Mouse (Mus musculus) urinary bladder, postnatal 25 days (tissue): ENCODE measurements around the gene Slc44a3.
"Not testable (repeated sequence)": the region's sequence is repeated elsewhere in the genome, so short reads cannot be mapped to it uniquely, and the experiment has no call there.

Experiments used
- DNase-seq: peaks from one replicate; pipeline ENCODE4 v3.0.0; 2022; ENCODE audit warnings: low spot score

Slc44a3 gene

DNA sequence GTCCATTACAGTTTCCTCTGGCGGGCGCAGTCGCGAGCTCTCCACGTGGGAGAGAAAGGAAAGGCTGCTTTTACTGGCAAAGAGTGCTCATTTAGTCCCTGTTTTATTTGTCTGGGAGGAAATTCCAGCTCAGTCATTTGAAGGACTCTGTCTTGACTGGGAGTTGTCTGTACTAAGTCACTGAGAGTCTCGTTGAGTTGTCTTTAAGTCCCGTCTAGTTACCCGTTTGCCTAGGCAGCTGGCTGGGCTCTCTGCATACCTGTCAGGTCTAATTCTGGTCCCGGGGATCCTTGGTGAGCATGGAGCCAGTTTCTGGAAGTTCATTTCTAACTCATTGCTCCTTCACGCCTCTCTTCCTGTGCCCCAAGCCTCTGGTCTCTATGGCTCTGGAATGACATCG is 20.5 kb upstream of the Slc44a3 start:
- DNase-seq = no peak

DNA sequence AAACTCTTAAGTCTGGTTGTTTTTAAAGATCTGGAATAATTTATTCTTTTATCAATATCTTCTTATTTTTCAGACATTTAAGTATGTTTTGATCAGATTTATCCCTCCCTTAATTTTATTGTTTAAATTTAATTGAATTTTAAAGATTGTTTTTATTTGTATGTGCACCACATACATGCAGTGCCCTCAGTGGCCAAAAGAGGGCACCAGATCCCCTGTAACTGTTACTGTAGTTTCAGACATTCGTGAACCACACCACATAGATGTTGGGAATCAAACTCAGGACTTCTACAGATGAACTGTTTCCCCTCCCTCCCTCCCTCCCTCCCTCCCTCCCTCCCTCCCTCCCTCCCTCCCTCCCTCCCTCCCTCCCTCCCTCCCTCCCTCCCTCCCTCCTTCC is 18.2 kb upstream of the Slc44a3 start:
- DNase-seq = peak; percentile 56

DNA sequence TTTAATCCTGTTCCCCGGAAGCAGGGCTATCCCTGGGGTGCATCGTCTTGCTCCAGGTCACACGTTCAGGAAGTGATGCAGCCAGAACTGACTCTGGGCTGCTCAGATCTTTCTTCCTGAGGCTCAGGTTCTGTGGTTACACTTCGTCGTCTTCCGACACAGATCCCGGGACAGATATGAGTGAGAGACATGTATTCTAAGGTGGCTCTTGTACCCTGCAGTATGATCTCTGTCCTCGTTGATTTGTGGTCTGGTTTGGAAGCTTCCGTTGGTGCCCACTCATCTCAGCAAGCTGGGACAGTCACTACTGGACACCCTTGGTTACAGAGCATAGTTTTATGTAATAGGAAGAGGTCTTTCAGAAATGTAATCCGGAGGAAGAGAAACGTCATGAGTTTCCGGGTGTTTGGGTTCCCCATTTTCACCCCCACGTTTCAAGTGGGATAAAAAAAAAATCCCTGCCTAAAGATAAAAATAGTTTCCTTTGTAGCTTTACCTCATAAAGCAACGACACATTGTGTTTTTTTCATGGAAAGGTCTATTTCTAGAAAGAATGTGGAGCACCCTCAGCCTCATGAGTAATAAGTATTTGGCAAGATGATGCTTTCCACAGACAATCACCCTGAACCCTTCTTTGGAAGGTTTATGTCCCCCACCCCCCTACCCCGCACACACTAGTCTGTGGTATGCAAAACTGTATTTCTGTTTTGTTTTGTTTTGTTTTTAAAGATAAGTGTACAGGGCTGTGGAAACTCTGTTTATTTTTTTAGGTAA is 15.8 kb upstream of the Slc44a3 start:
- no peak for DNase-seq

DNA sequence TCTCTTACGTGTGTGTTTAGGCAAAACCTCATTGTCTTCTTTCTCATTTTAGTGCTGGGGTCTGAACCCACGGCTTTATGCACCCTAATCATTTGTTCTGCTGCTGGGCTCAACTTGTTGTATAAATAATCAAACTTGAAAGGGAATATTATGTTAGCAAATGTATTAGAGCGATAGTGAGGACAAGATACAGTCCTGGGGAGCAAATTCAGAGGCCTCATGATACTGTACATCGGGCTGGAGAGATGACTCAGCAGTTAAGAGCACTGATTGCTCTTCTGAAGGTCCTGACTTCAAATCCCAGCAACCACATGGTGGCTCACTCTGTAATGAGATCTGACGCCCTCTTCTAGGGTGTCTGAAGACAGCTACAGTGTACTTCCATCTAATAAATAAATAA is 8.4 kb upstream of the Slc44a3 start:
- DNase-seq = no peak

DNA sequence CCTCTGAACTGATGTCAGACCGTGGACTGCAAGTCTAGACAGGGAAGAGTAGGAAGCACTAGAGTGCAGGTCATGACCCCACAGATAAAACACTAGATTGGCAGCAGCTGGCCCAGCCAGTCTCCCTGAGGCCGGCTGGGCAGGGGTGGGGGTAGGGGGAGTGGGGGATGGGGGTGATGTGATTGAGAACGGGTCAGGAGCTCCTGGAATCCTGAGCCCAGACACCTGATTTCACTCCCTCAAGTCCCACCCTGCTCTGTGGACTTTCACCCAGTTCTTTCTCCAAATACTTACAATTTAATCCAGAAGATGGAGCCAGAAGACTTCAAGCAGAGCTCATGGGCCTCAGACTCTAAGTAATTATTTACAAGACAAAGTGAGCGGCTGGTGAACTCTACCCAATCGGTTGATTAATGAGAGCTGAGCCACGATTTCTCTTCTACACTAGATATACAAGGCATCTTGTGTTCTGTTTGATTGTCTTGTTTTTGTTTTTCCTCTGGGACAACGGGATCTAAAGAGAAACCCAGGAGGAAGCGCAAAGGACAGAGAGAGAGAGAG is 7.7 kb upstream of the Slc44a3 start:
- DNase-seq = no peak

DNA sequence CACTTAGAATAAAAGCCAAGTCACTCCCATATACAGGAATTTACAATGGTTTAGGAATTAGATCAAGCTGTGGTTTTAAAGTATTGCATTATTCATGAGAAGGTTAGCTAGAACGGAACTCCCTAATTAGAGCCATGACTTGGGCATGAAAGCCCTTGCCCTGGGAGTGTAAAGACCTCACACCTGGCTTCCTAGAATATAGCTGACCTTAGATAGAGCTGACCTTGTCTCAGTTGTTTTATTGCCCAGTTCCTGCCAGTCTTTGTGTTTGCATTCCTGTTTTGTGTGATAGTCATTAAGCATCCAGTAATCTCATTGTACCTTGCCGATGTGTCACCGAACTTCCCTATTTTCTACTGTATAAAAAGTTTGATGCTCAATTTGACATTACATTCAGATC is 6.6 kb upstream of the Slc44a3 start:
- not testable (repeated sequence) for DNase-seq

DNA sequence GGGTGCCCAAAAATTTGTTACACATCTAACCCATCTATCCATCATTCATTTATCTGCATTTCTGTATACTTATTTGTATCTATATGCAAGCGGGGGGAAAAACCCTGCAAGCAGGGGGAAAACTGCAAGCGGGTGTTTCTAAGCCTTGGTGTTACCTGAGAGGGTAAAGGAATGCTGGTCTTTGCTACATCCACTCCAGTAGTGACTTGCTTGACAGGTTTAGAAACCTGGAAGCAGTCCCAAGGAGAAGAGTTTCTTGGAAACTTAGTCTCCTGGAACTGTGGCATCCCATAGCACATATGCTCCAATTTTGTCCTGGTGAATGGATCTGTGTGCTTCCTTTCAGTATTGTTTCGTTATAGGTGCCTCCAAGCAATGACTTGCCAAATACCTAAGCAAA is 5.8 kb upstream of the Slc44a3 start:
- no peak for DNase-seq

DNA sequence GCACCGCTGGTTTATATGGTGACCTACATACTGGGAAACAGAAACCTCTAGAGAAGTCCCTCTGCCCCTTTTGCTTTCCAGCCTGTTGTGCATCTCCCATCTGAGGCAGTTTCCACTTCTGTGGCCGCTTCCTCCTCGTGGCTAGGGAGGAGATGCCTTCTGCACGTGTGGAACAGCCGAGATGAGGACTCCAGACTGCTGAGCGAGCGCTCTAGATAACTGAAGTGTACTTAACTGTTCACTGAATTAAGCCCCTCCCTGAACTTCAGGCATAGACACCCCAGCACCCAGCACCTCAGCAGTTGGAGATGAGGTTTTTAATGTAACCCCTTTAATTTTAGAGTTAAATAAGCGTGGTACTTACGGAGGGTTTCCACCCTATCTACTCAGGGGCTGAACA is 4.6 kb upstream of the Slc44a3 start:
- DNase-seq = no peak

DNA sequence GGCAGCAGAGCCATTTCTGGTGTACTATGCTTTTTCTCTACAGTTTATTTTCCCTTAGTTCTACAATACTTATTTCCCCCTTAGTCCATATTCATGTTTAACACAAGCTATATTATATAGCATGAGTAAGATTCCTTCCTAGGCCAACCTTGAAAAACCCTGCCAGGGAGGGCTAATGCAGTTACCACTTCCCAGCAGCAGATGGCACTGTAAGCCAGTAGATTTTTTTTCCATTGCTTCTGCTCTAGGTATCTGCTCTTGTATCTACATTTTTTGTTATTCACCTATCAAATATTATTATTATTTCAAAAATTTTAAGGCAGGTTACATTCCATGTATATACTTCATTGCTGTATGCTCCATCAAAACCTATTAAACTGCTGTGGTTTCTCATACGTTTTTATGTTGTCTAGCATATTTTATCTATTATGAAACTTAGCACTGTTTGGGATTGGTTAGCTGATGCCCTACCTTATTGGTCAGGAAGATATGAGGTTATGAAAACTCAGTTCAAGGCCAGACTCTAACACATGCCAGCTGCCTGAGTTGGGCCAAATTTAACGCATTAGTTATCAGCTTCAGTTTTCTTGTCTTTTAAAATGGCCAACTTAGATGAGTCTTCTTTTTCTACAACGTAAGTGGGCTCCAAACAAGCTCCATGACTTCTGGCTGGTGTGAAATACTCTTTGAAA is 3.8 kb upstream of the Slc44a3 start:
- no peak for DNase-seq

DNA sequence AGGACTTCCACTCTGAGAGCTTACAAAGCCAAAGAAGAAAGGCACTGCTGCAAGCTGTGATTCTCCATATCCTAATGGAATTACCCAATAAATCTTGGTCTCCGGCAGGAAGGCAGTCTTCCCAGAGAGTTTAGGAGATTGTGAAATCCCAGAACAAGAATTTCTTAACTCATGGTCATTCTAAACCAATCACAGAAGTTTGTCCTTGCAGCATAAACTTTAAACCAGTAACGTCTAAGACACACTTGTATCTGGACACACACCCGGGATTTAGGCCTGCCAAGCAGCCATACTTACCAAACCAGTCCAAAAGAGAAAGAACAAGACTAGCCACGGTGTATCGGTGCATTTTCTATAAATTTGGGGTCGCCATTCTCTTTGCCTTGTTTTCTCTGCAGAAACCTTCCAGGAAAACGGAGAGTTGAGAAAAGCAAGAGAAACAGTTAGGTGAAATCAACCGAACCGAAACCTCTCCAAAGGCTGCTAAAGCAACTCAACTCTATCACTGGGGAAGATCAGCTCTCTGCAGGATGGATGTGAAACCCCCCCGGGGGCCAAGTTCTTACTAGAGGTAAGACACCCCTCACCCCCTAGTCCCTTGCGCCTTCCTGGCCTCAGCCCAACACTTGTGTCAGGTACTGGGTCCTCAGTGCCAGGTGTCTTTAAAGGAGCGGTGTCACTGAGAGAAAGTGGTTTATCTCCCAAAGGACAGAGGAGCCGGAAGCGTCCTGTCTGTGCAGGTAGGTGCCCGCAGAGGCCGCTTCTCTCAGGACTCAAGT is 645 bp downstream of the Slc44a3 start:
- DNase-seq = peak; percentile 25

DNA sequence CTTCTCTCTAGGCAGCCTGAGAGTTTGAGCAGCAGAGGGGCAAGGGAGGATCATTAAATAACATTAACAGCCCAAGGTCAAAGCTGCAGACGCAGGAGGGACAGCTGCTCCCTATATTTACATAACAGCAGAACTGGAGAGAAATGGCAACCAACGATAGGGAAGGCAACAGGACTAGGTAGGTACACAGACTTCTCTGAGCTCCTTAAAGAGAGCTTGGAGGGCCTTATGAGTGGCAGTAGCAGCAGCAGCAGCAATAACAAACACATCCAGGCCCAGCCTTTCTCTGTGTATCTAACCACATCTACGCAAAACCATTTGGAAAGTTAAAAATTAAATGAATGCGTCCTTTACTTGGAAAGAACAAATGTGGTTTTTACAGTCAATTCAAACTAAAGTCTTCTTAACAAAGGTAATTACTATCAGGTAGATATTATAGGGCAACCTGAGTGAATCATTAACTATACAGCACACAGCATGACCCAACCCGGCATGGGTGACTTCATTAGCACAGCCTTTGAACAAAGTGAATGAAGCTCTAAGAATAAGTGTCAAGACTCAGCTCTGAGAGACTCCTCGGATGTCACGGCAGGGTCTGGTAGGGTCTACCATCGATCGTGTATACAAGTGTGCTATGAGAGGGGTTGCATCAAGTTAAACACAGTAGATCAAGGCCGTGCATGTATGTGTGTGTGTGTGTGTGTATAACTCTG is 1.5 kb downstream of the Slc44a3 start:
- DNase-seq = no peak

DNA sequence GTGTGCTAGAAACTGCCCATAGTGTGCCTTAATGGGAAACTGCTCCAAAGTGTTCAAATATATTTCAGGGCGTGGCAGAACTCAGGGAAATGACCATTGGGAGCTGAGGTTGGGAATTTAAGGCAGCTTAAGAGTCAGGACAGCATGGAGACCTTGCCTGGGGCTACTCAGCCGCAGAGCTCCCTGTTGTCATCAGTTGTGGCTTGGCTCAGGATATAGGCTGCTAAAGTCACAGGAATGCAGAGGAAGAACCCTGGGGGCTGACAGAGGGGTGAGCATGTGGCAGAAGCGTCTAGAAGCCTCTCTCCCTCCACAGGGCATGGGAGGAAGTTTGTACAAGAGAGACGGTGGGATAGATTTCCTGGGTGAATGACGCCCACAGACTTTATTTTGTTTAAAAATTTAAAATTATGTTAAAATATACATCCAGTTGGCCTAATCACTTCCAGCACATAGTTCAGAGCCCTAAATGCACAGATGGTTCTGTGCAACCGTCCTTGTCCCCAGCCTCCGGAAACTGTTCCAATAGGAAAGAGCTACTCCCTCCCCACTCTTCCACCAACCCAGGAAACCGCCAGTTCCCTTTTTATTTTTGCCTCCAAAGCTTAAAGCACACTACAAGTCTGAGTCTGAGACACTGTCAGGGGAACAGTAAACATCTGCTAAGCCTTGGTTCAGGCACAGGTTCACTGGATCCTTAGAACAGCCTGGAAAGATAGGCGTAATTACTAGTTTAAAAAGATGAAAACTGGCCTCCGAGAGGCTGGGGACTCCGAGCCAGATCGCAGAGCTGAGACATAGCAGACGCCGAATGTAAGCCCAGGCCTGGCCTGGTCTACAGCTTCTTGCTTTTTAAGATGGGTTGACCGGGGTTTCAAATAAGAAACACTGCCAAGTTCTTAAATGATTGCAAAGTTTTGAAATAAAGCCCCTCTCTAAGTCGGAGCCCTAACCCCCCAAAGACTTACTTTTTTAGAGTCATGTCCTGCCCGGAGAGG is 5.8 kb downstream of the Slc44a3 start:
- no peak for DNase-seq

DNA sequence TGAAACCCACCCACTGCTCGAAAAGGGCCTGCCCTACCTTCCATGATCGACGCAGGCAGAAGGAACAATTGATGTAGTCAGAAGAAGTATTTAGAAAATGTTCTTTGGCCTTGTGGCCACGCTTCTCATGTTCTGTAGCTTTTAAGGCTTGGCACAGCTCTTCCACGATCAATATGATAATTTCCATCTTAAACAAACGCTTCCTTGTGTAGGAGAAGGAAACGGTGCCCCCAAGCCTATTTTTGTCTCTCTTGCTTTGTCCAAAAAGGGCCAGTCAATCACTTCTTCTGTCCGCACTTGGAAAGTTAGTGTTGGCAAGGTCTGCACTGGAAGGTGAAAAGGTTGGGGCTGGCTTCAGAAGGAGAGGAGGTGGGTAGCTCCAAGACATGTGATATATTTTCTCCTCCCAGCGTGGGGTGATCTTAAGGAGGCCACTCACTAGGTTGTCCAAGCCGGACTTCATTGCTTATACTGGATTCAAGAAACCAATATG is 10.5 kb downstream of the Slc44a3 start:
- DNase-seq = no peak

DNA sequence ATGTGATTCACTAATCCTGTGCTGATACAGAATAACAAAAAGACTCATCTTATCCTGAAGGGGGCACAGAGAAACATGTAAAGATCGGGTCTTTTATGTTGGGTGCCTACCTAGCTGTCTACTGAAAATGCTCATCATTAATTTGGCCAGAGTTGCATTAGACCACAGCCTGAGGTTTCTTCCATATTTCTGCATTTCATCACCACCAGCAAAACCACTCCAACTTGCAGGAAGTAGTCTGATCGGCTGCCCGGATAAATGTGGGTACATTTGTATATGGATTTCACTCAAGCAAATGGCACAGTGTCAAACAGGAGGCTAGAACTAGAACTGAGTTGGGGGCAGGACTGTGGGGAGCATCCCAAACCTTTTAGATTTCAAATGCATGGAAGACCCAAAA is 11.1 kb downstream of the Slc44a3 start:
- no peak for DNase-seq

DNA sequence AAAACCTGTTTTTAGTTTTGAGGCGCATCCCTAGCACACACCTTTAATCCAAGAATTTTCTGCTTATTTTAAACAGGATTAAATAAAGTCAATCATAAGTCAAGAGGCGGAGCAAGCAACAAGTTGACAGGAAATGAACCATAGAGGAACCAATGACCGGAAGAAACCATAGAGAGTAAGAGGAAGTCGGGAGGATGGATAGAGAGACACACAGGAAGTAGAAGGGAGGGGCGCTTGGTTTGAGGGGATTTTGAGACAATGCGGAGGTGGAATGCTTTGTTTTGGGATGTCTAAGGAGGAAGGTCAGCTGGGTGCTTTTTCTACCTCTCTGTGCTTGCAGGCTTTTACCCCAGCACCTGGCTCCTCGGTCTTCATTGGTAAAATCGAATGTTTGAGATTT is 15.2 kb downstream of the Slc44a3 start:
- DNase-seq = no peak

DNA sequence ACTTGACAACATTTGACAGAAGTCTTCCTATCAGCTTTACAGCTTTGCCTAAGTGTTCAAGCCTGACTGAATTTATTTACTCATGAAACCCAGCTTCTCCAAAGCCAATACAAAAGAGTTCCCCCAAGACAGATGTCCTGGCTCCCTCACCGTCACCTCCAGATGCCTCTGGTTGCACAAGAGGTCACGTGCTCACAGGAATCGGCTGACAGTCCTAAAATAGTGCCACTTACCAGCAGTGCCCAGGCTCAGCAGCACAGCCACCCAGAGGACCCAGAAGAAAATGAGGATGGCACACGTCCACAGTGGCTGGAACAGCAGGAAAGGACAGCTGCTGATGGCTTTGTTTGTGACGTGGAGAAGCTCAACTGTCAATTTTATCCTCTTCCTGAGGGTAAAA is 23.1 kb downstream of the Slc44a3 start:
- no peak for DNase-seq

DNA sequence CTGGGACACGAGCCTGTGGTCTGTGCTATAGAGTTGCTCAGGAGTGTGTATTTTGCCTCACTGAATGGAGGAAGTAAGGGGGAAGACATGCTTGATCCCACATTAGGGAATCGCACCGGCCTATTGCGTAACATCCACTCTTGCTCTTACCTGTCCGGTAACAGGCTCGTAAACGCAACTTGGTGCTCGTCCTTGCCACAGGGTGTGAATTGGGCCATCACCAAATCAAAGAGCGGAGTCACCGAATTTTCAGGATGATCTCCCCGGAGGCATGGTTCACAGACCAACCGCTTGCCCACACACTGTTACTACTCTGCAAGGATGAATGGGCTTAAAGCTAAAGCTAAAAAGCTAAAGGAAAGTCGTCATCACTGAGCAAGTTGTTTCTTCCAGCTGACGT is 24.5 kb downstream of the Slc44a3 start:
- DNase-seq = no peak

DNA sequence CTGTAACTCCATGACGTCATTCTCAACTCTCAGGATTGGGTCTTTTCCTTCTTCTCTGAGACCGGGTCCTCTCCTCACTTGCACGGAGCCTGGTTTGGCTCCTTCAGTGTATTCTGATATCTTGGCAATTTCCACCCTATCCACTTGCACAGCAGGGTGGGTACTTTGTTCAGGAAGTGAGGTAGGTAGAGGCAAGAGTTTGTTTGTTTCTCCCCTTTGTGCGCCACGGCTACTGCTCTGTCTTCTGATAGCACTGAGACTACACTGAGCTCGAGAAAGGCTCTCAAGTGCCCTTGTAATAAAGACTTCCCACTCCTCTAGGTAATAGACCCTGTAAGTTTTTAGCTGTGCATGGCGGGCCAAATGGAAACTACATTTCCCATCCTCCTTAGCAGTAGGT is 25.4 kb downstream of the Slc44a3 start:
- DNase-seq = no peak

DNA sequence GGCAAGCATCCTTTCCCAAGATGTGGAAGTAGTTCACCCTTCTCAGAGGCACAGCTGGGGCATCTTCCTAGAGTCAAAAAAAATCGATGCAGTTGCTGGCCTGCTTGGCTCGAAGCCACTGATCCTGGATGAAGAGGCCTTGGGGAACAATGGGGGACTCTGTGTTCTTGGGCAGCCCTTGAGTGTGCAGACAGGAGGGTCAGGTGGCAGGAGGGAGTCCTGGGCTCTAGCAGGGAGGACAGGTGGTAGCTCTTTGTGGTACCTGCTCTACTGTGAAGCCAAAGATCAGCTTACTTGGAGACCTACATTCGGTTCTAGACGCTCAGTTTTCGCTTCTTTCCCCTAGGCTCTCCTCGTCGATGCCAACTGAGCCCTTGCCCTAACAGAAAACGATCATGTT is 26.0 kb downstream of the Slc44a3 start:
- DNase-seq = no peak

DNA sequence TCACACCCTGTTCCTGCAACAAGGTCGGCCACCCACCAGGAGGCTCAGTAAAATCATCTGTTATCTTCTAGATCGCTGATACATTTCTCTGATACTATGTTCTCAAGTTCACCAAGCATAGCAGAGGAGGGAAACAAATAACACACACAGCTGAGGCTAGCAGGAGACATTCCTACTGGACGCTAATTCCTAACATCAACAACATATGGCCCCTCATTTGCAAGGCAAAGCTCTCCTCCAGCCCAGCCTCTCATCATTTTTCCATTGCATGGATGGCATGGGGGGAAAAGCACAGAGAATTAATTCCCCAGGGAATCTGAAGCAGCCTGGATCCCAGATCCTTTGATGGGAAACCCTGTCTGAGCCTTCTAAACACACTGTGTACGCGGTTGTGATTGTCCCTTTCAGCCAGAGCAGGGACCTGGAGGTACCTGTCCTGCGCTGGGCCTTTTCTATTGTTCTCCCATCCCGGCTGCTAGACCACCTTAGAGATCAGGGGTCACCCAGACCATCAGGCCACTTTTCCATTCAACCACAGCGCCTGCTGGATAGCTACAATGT is 27.2 kb downstream of the Slc44a3 start:
- no peak for DNase-seq
